Mouse (Mus musculus) embryonic stem cell, embryonic (primary cell): ENCODE results near the gene Tcf7.

Experiments
- CTCF ChIA-PET, 4 experiments: fragments of 300-600 bp in 2 of 4; fragments of 350-600 bp in 2 of 4; sonication (Branson Sonifier 250); formaldehyde crosslinking; loops; one replicate each; lab custom pipeline; 2022; ENCODE audit warnings: inconsistent platforms in 2 of 4; lab: Charles Lee
- POLR2A ChIA-PET, 4 experiments: fragments of 300-600 bp in 2 of 4; fragments of 350-600 bp in 2 of 4; sonication (Branson Sonifier 250); formaldehyde crosslinking; loops; one replicate each; lab custom pipeline; 2022; ENCODE audit warnings: antibody characterized with exemption in 4 of 4, inconsistent platforms in 1 of 4; lab: Charles Lee

Tcf7 gene

DNA sequence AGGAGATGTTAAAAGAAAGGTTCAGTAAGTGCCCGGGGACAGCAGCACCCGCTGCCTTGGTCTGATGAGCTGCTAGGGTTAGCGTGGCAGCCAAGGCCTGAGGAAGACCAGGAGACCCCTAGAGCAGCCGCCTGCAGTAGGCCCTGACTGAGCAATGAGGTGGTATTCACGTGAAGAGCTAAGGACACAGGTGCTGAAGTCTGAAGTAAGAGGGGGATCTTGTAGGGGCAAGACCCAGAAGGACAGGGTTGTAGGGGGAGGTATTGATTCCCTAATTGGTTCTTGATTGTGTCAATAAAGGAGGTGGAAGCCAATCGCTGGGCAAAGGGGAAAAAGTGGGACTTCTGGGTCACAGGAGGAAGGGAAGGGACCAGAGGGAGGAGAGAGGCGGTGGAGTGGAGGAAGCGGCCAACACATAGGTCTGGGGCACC is 5.8 kb downstream of the Tcf7 start:
- ChIA-PET POLR2A (interaction anchor here in 3 of 4 experiments (0.6 to 13.2 kb wide), 20 partner anchors 8 to 84 kb away, joined by 3 to 133 read pairs (median 5); partner anchors contain the start of gene Vdac1 (in 1 of the 3)), CTCF (interaction anchor here in 2 of 4 experiments (0.5 to 7.5 kb wide), 4 partner anchors 10 to 94 kb away, joined by 3 to 37 read pairs (median 6); no protein-coding TSS in a partner anchor)

DNA sequence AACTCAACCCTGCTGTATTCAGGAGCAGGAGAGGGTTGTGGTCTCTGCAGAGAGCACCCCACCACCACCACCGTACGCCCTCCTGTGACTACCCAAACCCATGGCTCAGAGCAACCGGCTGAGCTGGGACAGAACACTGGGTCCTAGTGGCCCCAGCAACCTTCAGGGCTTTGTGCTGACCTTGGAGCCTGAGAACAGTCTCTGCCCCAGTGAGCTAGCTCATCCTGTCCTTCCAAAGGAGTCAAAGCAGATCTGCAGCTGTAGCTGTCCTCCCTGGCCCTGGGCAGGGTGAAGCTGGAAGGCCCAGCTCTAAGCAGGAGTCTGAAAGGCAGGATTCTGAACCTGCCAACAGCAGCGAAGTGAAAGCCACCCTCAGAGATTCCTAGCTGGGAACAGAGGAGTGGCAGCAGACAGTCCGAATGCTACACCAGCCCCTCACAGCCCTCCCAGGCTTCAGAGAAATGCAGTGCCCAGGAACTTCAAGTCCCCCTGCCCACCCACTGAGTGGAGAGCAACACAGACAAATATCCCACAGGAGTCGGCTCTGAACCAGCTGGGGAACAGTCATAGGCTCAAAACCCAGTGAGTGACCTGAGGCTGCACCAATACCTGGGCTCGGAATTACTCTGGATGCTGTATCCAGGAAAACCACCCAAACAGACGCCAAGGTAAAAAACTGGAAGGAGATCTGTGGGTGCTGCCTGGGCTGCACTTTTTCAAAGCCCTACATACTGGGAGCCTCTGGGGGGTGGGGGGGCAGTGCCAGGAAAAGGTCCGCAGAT is 6.8 kb downstream of the Tcf7 start:
- ChIA-PET POLR2A (interaction anchor here in 3 of 4 experiments (0.5 to 13.2 kb wide), 23 partner anchors 7 to 85 kb away, joined by 3 to 133 read pairs (median 6); partner anchors contain the start of gene Vdac1 (in 1 of the 3)), CTCF (interaction anchor here in 3 of 4 experiments (0.5 to 7.5 kb wide), 6 partner anchors 14 to 71 kb away, joined by 3 to 37 read pairs (median 4); no protein-coding TSS in a partner anchor)

DNA sequence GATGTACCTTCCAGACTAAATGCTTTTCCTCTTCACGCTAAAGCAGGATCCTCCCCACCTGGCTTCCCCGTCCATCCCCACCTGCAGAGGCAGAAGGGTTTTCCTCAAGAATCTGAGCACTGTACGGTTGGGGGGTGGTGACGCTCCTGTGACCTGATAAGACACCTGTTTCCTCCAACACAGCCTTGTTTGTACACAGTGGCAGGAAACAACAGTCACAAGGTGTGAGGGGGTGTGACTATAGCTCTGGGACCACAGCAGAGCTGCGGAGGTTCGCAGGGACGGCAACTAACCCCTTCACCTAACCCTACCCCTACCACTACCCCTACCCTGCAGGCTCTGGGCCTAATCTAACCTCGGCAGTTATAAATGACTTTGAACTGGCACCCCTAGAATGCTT is 7.4 kb downstream of the Tcf7 start:
- ChIA-PET CTCF (interaction anchor here in 3 of 4 experiments (0.5 to 7.5 kb wide), 4 partner anchors 13 to 68 kb away, joined by 3 to 37 read pairs (median 6); no protein-coding TSS in a partner anchor), POLR2A (interaction anchor here in 3 of 4 experiments (0.9 to 13.2 kb wide), 22 partner anchors 9 to 85 kb away, joined by 3 to 133 read pairs (median 6); partner anchors contain the start of gene Vdac1 (in 1 of the 3))

DNA sequence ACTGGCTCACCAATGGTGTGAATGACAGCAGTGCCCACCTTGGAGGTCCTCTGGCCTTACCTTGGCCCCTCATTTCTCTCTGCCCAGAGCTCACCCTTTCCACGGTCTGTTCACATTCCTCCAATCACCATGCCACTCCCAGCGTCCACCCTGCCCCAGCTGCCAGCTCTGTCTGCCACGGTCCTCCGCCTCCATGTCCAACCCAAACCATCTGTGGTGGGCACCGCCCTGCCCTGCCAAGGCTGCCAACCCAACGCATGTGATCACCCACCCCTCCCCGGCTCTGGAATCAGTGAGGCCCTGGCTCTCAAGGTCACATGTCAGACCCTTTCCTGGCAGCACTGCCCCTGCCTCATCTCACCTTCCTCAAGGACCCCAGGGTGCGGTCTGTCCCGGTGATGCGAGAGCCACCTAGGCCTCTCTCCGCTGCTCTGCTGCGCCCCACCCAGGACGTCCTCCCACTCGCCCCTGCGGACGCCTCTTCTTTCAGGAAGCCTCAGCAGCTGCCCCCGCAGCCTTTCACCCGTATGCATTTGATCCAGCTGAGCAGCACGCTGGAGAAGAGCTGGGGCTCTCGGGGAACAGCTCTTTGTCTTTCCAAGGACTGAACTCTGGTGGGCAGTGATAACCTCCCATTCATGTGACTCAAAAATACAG is 8.2 kb downstream of the Tcf7 start:
- CTCF ChIA-PET = interaction anchor here in 2 of 4 experiments (0.6 to 7.5 kb wide), 4 partner anchors 12 to 110 kb away, joined by 4 to 37 read pairs (median 4); no protein-coding TSS in a partner anchor
- POLR2A ChIA-PET = interaction anchor here in 3 of 4 experiments (0.6 to 13.2 kb wide), 28 partner anchors 8 to 76 kb away, joined by 3 to 133 read pairs (median 4); partner anchors contain the start of gene Tcf7 (in 1 of the 3)

DNA sequence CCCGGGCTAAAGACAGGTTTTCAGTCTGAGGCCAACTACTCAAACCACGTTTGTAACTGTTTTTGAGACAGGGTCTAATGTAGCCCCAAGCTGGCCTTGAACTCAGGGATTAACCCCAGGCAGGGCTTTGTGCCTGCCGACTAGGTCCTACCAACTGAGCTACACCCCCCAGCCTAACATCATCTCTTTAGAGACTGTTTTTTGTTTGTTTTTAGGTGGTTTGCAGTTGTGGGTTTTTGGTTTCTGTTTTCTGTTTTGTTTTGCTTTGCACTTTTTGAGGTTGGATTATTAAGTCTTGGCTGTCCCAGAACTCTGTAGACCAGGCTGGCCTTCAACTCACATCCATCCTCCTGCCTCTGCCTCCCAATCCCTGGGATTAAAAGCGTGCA is 8.9 kb downstream of the Tcf7 start:
- ChIA-PET POLR2A (interaction anchor here in 3 of 4 experiments (0.6 to 13.2 kb wide), 22 partner anchors 8 to 295 kb away, joined by 3 to 133 read pairs (median 6); partner anchors contain the start of gene Tcf7 (in 2 of the 3)), CTCF (interaction anchor here in 2 of 4 experiments (1.0 to 7.5 kb wide), 4 partner anchors 12 to 100 kb away, joined by 4 to 37 read pairs (median 4); no protein-coding TSS in a partner anchor)

DNA sequence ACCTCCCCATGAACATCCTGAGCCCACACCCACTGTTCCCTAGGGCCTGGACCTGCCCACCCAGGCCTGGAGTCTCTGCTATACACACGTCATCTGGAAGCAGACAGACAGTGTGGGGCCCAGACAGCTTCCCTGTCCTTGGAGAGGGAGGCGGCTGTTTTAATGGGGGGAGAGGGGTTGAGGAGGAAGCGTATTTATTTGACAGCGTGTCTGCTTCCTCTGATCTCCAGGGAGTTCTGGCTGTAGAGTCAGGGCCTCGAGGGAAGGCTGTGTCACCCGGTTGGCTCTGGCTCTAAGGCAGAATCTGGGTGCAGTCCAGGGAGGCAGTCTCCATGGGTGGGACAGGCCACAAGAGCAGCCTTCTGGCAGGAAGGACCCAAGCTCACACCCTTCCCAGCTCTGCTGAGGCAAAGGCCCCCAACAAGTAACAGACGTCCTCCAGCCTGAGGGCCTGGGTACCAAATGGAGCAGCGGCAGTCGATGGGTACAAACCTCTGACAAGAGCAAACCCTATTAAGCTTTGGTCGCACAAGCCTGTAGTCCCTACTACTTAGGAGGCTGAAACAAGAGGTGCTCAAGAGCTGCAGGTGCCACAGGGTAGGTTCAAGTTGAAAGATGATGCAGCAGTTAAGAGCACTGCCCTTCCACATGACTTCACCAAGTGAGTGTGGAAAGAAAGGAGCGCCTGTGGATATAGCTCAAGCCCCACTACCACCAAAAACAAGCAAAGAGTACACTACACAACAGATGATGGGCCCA is 9.5 kb downstream of the Tcf7 start:
- CTCF ChIA-PET = interaction anchor here in 3 of 4 experiments (0.6 to 7.5 kb wide), 5 partner anchors 11 to 101 kb away, joined by 4 to 37 read pairs (median 4); no protein-coding TSS in a partner anchor
- POLR2A ChIA-PET = interaction anchor here in 3 of 4 experiments (0.6 to 13.2 kb wide), 22 partner anchors 8 to 296 kb away, joined by 3 to 133 read pairs (median 6); partner anchors contain the start of gene Tcf7 (in 2 of the 3)

DNA sequence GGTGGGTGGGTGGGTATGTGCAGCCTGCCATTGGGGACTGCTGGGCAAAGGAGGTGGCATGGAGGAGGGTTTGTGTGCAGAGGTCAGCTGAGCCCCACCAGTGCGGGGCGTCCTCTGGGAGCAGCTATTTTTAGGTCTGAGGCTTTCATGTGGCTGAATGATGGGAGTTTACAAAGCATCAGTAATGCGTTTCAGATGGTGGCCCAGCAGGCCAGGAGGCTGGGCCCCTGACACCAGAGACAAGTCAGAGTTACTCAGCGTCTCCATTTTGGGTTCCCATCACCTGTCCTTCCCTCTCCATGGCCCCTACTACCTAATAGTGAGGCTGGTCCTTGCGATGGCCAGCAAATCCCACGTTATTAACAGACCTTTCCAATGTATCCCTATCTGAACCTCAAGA is 10.2 kb downstream of the Tcf7 start:
- ChIA-PET CTCF (interaction anchor here in 2 of 4 experiments (1.2 to 7.5 kb wide), 3 partner anchors 10 to 18 kb away, joined by 4 to 37 read pairs (median 4); no protein-coding TSS in a partner anchor), POLR2A (interaction anchor here in 2 of 4 experiments (0.6 to 13.2 kb wide), 9 partner anchors 8 to 87 kb away, joined by 3 to 133 read pairs (median 8); partner anchors contain the start of gene Tcf7 (in 2 of the 2))

DNA sequence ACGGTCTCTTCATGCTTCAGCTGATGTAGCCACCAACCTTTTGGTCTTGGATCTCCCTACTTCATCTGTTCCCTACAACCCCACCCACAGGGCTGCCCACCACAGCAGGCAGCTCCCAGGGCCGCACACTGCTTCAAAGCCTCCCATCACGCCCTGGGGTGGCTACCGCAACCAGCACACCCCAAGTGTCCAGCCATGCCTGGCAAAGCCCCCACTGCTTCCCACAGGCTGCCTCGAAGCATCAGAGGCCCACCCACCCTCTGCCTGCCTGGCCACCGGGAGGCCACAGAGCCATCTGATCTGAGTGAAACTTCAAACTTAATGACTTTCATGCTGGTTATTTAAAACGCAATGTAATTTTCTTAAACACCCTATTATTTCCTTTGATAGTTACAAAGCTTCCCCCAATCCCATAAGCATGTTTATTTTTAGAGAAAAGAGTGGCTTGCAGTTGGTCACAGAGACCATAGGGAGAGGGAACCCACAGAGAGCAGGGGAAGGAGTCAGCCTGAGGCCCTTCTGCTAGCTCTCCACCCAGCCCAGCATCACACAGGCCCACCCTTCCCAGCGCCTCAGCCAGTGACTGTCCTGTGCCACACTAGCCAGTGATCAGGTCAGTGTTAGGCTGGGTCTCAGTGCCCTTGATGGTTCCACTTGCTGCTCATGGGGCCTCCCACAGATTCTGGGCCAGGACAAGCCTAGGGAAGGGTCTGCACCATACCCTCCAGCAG is 10.9 kb downstream of the Tcf7 start:
- POLR2A ChIA-PET = interaction anchor here in 2 of 4 experiments (0.7 to 13.2 kb wide), 14 partner anchors 8 to 438 kb away, joined by 3 to 133 read pairs (median 5); partner anchors contain the start of gene Tcf7 (in 2 of the 2)
- CTCF ChIA-PET = interaction anchor here in 2 of 4 experiments (0.8 to 7.5 kb wide), 5 partner anchors 10 to 71 kb away, joined by 3 to 37 read pairs (median 4); no protein-coding TSS in a partner anchor

DNA sequence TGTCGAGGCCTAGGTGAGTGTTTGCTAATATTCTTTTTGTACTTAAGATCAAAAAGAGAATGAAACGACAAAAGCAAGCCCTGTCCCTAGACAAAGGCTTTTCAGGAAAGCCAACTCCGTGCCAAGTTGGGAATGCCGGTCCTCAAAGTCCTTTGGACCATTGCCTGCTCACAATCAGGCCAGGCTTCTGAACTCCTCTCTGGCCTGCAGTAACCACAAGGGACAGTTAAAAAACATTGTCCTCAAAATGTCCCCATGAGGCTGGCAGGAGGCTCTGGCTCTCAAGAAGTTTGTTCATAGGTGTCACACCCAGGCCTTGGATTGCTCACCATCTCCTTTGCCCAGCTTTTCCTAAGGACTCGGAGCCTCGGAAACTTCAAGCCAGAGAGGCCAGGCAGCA is 13.0 kb downstream of the Tcf7 start:
- ChIA-PET CTCF (interaction anchor here in 1 of 4 experiments (0.9 to 1.9 kb wide), 4 partner anchors 10 to 77 kb away, joined by 3 to 7 read pairs (median 3); no protein-coding TSS in a partner anchor), POLR2A (interaction anchor here in 3 of 4 experiments (0.6 to 13.2 kb wide), 13 partner anchors 8 to 64 kb away, joined by 3 to 133 read pairs (median 4); partner anchors contain the start of gene Tcf7 (in 1 of the 3))

DNA sequence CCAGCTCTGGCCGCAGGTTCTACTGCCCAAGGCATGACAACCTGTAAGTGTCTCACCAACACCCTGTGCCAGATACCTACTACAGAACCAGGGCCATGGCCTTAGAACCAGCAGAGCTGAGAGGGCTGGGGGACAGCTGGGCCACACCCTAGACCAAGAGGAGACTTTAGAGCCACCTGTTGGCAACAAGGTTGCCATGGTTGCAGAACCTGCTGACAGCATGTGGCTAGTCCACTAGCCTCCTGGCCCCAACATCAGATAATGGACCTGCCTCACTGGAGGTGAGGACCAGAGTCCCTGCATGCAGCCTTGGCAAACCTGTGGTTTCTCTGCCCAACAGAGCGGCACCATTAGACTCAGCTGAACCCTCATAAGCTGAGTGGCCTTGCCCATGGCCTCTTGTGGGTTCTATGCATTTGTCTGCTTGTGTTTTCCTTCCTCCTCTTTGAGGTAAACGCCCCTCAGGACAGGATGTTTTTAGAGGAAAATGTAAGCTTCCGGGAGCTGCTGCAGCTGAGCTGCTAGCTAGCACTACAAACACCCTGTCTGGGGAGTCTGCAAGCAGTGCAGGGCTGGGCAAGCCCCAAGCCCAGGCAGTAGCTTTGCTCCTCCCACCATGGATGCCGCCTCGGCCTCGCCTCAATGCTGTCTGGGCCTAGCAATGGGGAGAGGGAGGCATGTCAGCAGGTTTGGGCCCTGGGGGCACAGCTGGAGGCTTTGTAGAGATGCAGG is 14.5 kb downstream of the Tcf7 start:
- CTCF ChIA-PET = interaction anchor here in 3 of 4 experiments (0.7 to 1.9 kb wide), 6 partner anchors 14 to 128 kb away, joined by 3 to 7 read pairs (median 3); partner anchors contain the start of gene 9530068E07Rik (in 1 of the 3)
- POLR2A ChIA-PET = interaction anchor here (0.7 to 13.2 kb wide), 26 partner anchors 6 to 121 kb away, joined by 3 to 133 read pairs (median 4); partner anchors contain the start of gene Tcf7 (in 1 of the 4)

DNA sequence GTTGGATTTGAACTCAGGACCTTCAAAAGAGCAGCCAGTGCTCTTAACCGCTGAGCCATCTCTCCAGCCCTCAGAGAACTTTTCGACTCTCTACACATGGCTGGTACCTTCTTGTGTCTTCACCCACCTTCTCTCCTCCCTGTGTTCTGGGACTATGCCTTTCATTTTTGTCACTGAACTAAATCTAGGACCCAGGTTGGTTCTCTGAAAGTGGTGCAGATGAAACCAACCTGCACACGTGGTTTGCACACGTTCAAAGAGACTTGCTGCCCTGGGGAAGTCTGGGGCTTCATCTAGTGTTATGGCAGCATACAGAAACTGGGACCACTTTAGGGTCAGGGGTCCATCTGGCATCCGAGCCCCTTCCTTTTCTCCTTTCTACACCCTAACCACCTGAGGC is 15.5 kb downstream of the Tcf7 start:
- CTCF ChIA-PET = no interaction called here
- POLR2A ChIA-PET = interaction anchor here in 2 of 4 experiments (0.6 to 13.2 kb wide), 8 partner anchors 5 to 122 kb away, joined by 3 to 133 read pairs (median 4); no protein-coding TSS in a partner anchor

DNA sequence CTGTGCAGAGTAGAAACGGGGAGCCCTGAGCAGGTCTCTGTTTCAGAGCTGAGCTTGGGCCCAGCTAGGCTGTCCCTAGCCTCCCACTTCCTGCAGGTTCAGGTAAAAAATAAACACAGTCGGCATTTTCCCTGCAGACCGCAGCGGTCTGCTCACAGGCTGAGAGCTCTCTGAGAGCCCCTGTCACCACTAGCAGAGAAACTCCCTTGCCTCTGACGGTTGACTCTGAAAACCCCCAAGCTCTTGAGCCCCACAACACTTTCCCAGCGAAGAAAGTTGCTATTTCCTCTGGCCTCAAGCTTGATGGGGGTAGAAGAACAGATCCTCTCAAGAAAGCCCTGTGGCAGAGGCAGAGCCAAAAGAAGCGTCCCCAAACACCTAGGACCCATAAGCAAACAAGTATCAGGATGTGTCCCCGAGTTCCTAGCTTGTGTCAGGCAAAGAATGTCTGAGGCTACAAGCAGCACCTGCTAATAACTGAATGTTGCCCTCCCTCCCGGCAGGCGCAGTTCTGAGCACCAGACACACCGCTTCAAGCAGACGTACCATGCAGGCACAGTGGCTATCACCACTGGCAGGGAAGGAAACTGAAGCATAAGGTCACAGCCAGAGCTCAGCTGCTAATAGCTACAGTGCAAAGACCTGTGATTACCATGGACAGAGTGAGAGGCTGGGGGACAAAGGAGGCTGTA is 17.1 kb downstream of the Tcf7 start:
- POLR2A ChIA-PET = interaction anchor here in 3 of 4 experiments (0.5 to 10.2 kb wide), 20 partner anchors 8 to 81 kb away, joined by 3 to 133 read pairs (median 4); partner anchors contain the start of gene Tcf7 (in 2 of the 3)

DNA sequence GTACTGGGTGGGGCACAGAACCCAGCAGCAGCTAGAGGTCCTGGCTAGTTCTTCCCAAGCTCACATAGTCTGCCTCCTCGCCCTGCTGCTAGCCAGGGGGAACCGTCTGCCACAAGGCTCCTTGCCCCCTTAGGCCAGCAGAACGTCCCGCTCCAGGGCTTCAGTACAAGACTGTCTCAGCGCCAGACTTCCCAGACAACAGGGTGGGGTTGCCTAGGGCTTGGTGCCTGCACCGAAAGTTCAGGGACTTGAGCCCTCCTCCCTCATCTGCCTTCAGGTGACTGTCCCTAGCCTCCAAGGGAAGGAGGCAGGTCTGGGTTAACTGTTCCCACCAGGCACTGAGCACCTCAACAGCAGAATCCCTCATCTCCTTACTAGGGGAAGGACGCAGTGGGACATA is 17.9 kb downstream of the Tcf7 start:
- POLR2A ChIA-PET = interaction anchor here (0.6 to 10.2 kb wide), 31 partner anchors 8 to 161 kb away, joined by 3 to 133 read pairs (median 4); partner anchors contain the start of genes Tcf7 (in 2 of the 4) and Vdac1 (in 1 of the 4)
- CTCF ChIA-PET = interaction anchor here (0.5 to 6.8 kb wide), 16 partner anchors 10 to 1949 kb away, joined by 3 to 72 read pairs (median 5); partner anchors contain the start of gene Tcf7 (in 1 of the 4)

More for the DNA sequence above, 17.1 kb downstream of the Tcf7 start:
- CTCF ChIA-PET = interaction anchor here in 3 of 4 experiments (0.6 to 6.8 kb wide), 13 partner anchors 9 to 1556 kb away, joined by 3 to 37 read pairs (median 4); partner anchors contain the start of gene Tcf7 (in 1 of the 3)

DNA sequence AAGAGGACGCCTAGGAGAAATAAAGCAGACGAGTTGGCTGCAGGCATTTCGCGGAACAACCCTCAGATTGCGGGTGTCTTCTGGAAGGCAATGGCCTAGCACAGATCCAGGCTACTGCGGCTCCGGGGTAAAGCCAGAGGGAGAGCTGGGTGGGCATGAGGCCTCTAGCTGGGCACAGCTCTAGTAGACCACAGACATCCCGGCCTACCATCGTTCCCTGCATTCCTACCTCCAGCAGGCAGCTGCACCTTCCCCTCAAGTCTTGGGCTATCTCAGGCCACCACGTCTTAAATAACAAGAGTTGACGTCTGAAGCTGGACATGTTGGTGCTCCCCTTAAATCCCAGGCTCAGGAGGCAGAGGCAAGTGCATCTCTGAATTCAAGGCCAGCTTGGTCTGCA is 20.5 kb downstream of the Tcf7 start:
- CTCF ChIA-PET = interaction anchor here (0.7 to 6.8 kb wide), 45 partner anchors 8 to 133 kb away, joined by 3 to 72 read pairs (median 5); partner anchors contain the start of gene 9530068E07Rik (in 1 of the 4)
- POLR2A ChIA-PET = interaction anchor here (0.8 to 10.2 kb wide), 38 partner anchors 8 to 1038 kb away, joined by 3 to 133 read pairs (median 5); partner anchors contain the start of genes Tcf7 (in 2 of the 4) and Vdac1 (in 2 of the 4)
